ENCODE assay signal across 24 mouse cellular contexts in the genomic region with DNA sequence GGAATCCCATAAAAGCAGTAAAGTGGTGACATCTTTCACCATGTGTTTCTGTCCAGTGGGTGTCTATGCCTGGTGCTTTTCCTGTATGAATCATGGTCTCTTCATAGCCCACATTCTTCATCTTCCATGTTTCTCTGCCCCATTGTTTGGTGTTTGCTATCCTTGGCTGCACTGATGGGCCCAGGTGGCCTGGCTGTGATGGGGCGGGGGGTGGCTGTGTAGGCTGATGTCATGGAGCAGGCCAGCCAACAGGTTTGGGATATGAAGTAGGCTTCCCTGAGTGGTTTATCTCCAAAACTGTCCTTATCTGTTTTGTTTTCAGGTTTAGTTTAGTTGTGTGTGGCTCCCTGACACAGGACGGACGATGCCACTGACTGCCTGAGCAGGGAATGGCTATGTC.
"Had no signal": no experiment of that assay in that cellular context is flagged by ENCODE, and none has a peak within 500 bp of the region (broad histone marks: within the 10 kb centered on the region; RNA-seq: fewer than 3 reads in every experiment).

No protein-coding gene starts in this region.

- H3K27ac ChIP-seq: hindbrain, embryonic 13.5 days; hindbrain, embryonic 15.5 days; hindbrain, postnatal 0 days; kidney, postnatal 0 days; limb, embryonic 12.5 days; liver, embryonic 12.5 days; liver, embryonic 14.5 days had no signal

- DNase-seq: gastrocnemius, postnatal 14 days; gastrocnemius, postnatal 36 days; heart, adult 18-20 months; heart, postnatal 10 days; heart, postnatal 36 days; kidney, adult 11 months; kidney, adult 2 months; kidney, adult 9 months; kidney, postnatal 14 days; kidney, postnatal 36 days; layer of hippocampus, adult 9-11 months; layer of hippocampus, postnatal 36 days; left cerebral cortex, postnatal 4 days; liver had no signal

- H3K9ac ChIP-seq: heart, embryonic 12.5 days; hindbrain, embryonic 13.5 days; hindbrain, embryonic 15.5 days; kidney, embryonic 15.5 days; limb, embryonic 12.5 days; liver, embryonic 12.5 days; liver, embryonic 14.5 days had no signal

- H3K36me3 ChIP-seq: heart, embryonic 12.5 days had no signal

- H3K9me3 ChIP-seq: heart, embryonic 12.5 days; hindbrain, embryonic 13.5 days; hindbrain, embryonic 15.5 days; kidney, embryonic 15.5 days; limb, embryonic 12.5 days; liver, embryonic 12.5 days had no signal

- ATAC-seq: hindbrain, postnatal 0 days; intestine, embryonic 16.5 days; liver, embryonic 12.5 days had no signal

- H3K4me2 ChIP-seq: heart, embryonic 12.5 days; hindbrain, embryonic 13.5 days; hindbrain, embryonic 15.5 days; kidney, embryonic 15.5 days; limb, embryonic 12.5 days; liver, embryonic 12.5 days had no signal

- H3K4me3 ChIP-seq: heart, embryonic 12.5 days; hindbrain, embryonic 13.5 days; hindbrain, embryonic 15.5 days; kidney, embryonic 15.5 days; limb, embryonic 12.5 days; liver, embryonic 12.5 days had no signal

- H3K27me3 ChIP-seq: heart, embryonic 12.5 days; hindbrain, embryonic 13.5 days; hindbrain, embryonic 15.5 days; kidney, embryonic 15.5 days; limb, embryonic 12.5 days; liver, embryonic 12.5 days had no signal

- H3K4me1 ChIP-seq: heart, embryonic 12.5 days; hindbrain, embryonic 13.5 days; hindbrain, embryonic 15.5 days; kidney, embryonic 15.5 days; limb, embryonic 12.5 days; liver, embryonic 12.5 days had no signal
